Mouse (Mus musculus) forebrain, embryonic 15.5 days (tissue): Measurements from ENCODE around the gene Tmem131. TPM values are rescaled to one million over a fixed set of nuclear protein-coding genes. Genes with fewer than 3 reads are reported as not detected.

Experiments used
- ATAC-seq: fragments of 200-750 bp; cut with Nextera tagmentation; replicated peaks from 2 replicates; pipeline ENCODE4 v1.8.0; 2017; ENCODE audit warnings: mild to moderate bottlenecking, moderate TSS enrichment, moderate library complexity
- H3K27ac ChIP-seq: fragments of 300-500 bp; sonication (generic); replicated peaks from 2 replicates; pipeline ENCODE4 v1.5.1; 2015; ENCODE audit warnings: mild to moderate bottlenecking, inconsistent platforms
- H3K27me3 ChIP-seq: fragments of 300-500 bp; sonication (generic); 2 replicates; pipeline ENCODE4 v1.6.1; 2015; ENCODE audit warnings: inconsistent platforms
- H3K36me3 ChIP-seq: fragments of 300-500 bp; sonication (generic); 2 replicates; pipeline ENCODE4 v1.6.1; 2015; ENCODE audit warnings: mild to moderate bottlenecking, inconsistent platforms
- H3K4me1 ChIP-seq: fragments of 300-500 bp; sonication (generic); 2 replicates; pipeline ENCODE4 v1.6.1; 2015; ENCODE audit warnings: inconsistent platforms
- H3K4me2 ChIP-seq: fragments of 300-500 bp; sonication (generic); replicated peaks from 2 replicates; pipeline ENCODE4 v1.6.1; 2015; ENCODE audit warnings: mild to moderate bottlenecking, inconsistent platforms
- H3K4me3 ChIP-seq: fragments of 300-500 bp; sonication (generic); 2 replicates; pipeline ENCODE4 v1.5.1; 2015; ENCODE audit warnings: mild to moderate bottlenecking, inconsistent platforms
- H3K9ac ChIP-seq: fragments of 300-500 bp; sonication (generic); replicated peaks from 2 replicates; pipeline ENCODE4 v1.6.1; 2015; ENCODE audit warnings: mild to moderate bottlenecking, inconsistent platforms
- H3K9me3 ChIP-seq: fragments of 300-500 bp; sonication (generic); 2 replicates; pipeline ENCODE4 v1.6.1; 2016; ENCODE audit warnings: inconsistent platforms
- WGBS: fragments of 180-500 bp; shearing (Covaris S2); methylation state at CpG from one replicate; pipeline ENCODE4 v1.1.7; 2015; ENCODE audit warnings: mixed read lengths; 5-methylcytosine and 5-hydroxymethylcytosine counted together
- polyA plus RNA-seq: library from polyadenylated mRNA; unstranded; fragments of >200 nt; fragmentation: Nextera tagmentation; extraction: Ambion mirVana; gene quantifications from 2 replicates; pipeline ENCODE4 v1.2.1, GENCODE M21; 2015

Gene Tmem131
- polyA plus RNA-seq, 1 experiment from 2014 or later: 13.0 TPM

GRCm38 (mm10) chr1:36936567-36936966 lies 6.9 kb downstream of the Tmem131 start:
- Histone ChIP-seq H3K4me1 (peaks cover 40% of the 10 kb centered on the region), H3K9ac (no peak overlapping the region), H3K27me3 (no peaks in the 10 kb centered on the region), H3K27ac (no peak overlapping the region), H3K9me3 (no peaks in the 10 kb centered on the region), H3K4me3 (no peak overlapping the region), H3K36me3 (no peaks in the 10 kb centered on the region), H3K4me2 (no peak overlapping the region)
- no peak for ATAC-seq
- 90% methylated on average over 7 of the region's 7 CpGs for WGBS

GRCm38 (mm10) chr1:36934778-36935177 lies 8.7 kb downstream of the Tmem131 start:
- Histone ChIP-seq H3K4me1 (peaks cover 35% of the 10 kb centered on the region), H3K4me2 (no peak overlapping the region), H3K36me3 (no peaks in the 10 kb centered on the region), H3K9ac (no peak overlapping the region), H3K27ac (no peak overlapping the region), H3K27me3 (no peaks in the 10 kb centered on the region), H3K4me3 (no peak overlapping the region), H3K9me3 (no peaks in the 10 kb centered on the region)
- 72% methylated on average over 6 of the region's 6 CpGs for WGBS
- ATAC-seq: no peak

GRCm38 (mm10) chr1:36933965-36934585 lies 9.4 kb downstream of the Tmem131 start:
- Histone ChIP-seq H3K9ac (no peak overlapping the region), H3K36me3 (no peaks in the 10 kb centered on the region), H3K9me3 (no peaks in the 10 kb centered on the region), H3K27me3 (no peaks in the 10 kb centered on the region), H3K4me2 (no peak overlapping the region), H3K4me1 (peaks cover 35% of the 10 kb centered on the region), H3K4me3 (no peak overlapping the region), H3K27ac (no peak overlapping the region)
- WGBS: 84% methylated on average over 8 of the region's 8 CpGs
- no peak for ATAC-seq

GRCm38 (mm10) chr1:36932231-36932630 lies 11.2 kb downstream of the Tmem131 start:
- 91% methylated on average over 1 of the region's 1 CpGs for WGBS
- Histone ChIP-seq H3K4me2 (no peak overlapping the region), H3K9ac (no peak overlapping the region), H3K36me3 (no peaks in the 10 kb centered on the region), H3K4me3 (no peak overlapping the region), H3K27ac (no peak overlapping the region), H3K27me3 (no peaks in the 10 kb centered on the region), H3K4me1 (peaks cover 24% of the 10 kb centered on the region), H3K9me3 (no peaks in the 10 kb centered on the region)
- ATAC-seq: no peak

- WGBS: 85% methylated on average over 8 of the region's 8 CpGs
- H3K4me3 ChIP-seq: no peak overlapping the region
- H3K4me2 ChIP-seq: no peak overlapping the region
- H3K27ac ChIP-seq: no peak overlapping the region
- no peak for ATAC-seq
- no peak overlapping the region for H3K9ac ChIP-seq
- no peaks in the 10 kb centered on the region for H3K36me3 ChIP-seq
- H3K4me1 ChIP-seq: peaks cover 18% of the 10 kb centered on the region
- no peaks in the 10 kb centered on the region for H3K9me3 ChIP-seq
- H3K27me3 ChIP-seq: no peaks in the 10 kb centered on the region
Observed at GRCm38 (mm10) chr1:36930911-36931310, 12.6 kb downstream of the Tmem131 start.

GRCm38 (mm10) chr1:36929996-36930395 lies 13.5 kb downstream of the Tmem131 start:
- Histone ChIP-seq H3K4me3 (no peak overlapping the region), H3K9ac (no peak overlapping the region), H3K4me1 (peaks cover 9% of the 10 kb centered on the region), H3K4me2 (no peak overlapping the region), H3K36me3 (no peaks in the 10 kb centered on the region), H3K9me3 (no peaks in the 10 kb centered on the region), H3K27ac (no peak overlapping the region), H3K27me3 (no peaks in the 10 kb centered on the region)
- no peak for ATAC-seq
- WGBS: 87% methylated on average over 2 of the region's 2 CpGs

- 92% methylated on average over 6 of the region's 6 CpGs for WGBS
Observed at GRCm38 (mm10) chr1:36928357-36929330, 14.8 kb downstream of the Tmem131 start.

GRCm38 (mm10) chr1:36927569-36927968 lies 15.9 kb downstream of the Tmem131 start:
- no peak for ATAC-seq
- no peak overlapping the region for H3K27ac ChIP-seq
- H3K9ac ChIP-seq: no peak overlapping the region
- no peak overlapping the region for H3K4me3 ChIP-seq
- no peaks in the 10 kb centered on the region for H3K9me3 ChIP-seq
- no peaks in the 10 kb centered on the region for H3K36me3 ChIP-seq
- H3K4me1 ChIP-seq: 0 out of 2 replicates have a peak, but pooled peaks cover 3% of the 10 kb centered on the region
- H3K27me3 ChIP-seq: no peaks in the 10 kb centered on the region
- no peak overlapping the region for H3K4me2 ChIP-seq
- 89% methylated on average over 2 of the region's 2 CpGs for WGBS

More at GRCm38 (mm10) chr1:36928357-36929330, 14.8 kb downstream of the Tmem131 start:
- no peaks in the 10 kb centered on the region for H3K9me3 ChIP-seq
- no peak overlapping the region for H3K9ac ChIP-seq
- H3K27ac ChIP-seq: no peak overlapping the region
- no peaks in the 10 kb centered on the region for H3K27me3 ChIP-seq
- no peak overlapping the region for H3K4me2 ChIP-seq
- H3K4me1 ChIP-seq: 0 out of 2 replicates have a peak, but pooled peaks cover 3% of the 10 kb centered on the region
- H3K4me3 ChIP-seq: no peak overlapping the region
- no peak for ATAC-seq
- no peaks in the 10 kb centered on the region for H3K36me3 ChIP-seq

- 90% methylated on average over 6 of the region's 6 CpGs for WGBS
- no peak overlapping the region for H3K9ac ChIP-seq
Observed at GRCm38 (mm10) chr1:36926738-36927137, 16.7 kb downstream of the Tmem131 start.

GRCm38 (mm10) chr1:36926246-36926645 lies 17.2 kb downstream of the Tmem131 start:
- H3K27ac ChIP-seq: no peak overlapping the region
- ATAC-seq: no peak
- 95% methylated on average over 4 of the region's 4 CpGs for WGBS

More at GRCm38 (mm10) chr1:36926738-36927137, 16.7 kb downstream of the Tmem131 start:
- Histone ChIP-seq H3K27me3 (no peaks in the 10 kb centered on the region), H3K27ac (no peak overlapping the region), H3K9me3 (no peaks in the 10 kb centered on the region), H3K36me3 (no peaks in the 10 kb centered on the region), H3K4me3 (no peak overlapping the region), H3K4me1 (peaks cover 8% of the 10 kb centered on the region), H3K4me2 (no peak overlapping the region)
- ATAC-seq: no peak

GRCm38 (mm10) chr1:36925781-36926180 lies 17.7 kb downstream of the Tmem131 start:
- no peak for ATAC-seq
- no peaks in the 10 kb centered on the region for H3K27me3 ChIP-seq
- no peak overlapping the region for H3K27ac ChIP-seq
- WGBS: 75% methylated on average over 5 of the region's 5 CpGs
- H3K9ac ChIP-seq: no peak overlapping the region
- H3K4me1 ChIP-seq: peaks cover 16% of the 10 kb centered on the region
- no peaks in the 10 kb centered on the region for H3K9me3 ChIP-seq
- H3K4me2 ChIP-seq: no peak overlapping the region
- no peak overlapping the region for H3K4me3 ChIP-seq
- H3K36me3 ChIP-seq: no peaks in the 10 kb centered on the region

More at GRCm38 (mm10) chr1:36926246-36926645, 17.2 kb downstream of the Tmem131 start:
- no peaks in the 10 kb centered on the region for H3K9me3 ChIP-seq
- H3K4me2 ChIP-seq: no peak overlapping the region
- no peaks in the 10 kb centered on the region for H3K36me3 ChIP-seq
- H3K4me3 ChIP-seq: no peak overlapping the region
- no peak overlapping the region for H3K9ac ChIP-seq
- no peaks in the 10 kb centered on the region for H3K27me3 ChIP-seq
- peaks cover 13% of the 10 kb centered on the region for H3K4me1 ChIP-seq

GRCm38 (mm10) chr1:36924853-36925252 lies 18.6 kb downstream of the Tmem131 start:
- Histone ChIP-seq H3K36me3 (no peaks in the 10 kb centered on the region), H3K9ac (no peak overlapping the region), H3K4me1 (peaks cover 26% of the 10 kb centered on the region), H3K4me2 (no peak overlapping the region), H3K27me3 (no peaks in the 10 kb centered on the region), H3K9me3 (no peaks in the 10 kb centered on the region), H3K27ac (no peak overlapping the region), H3K4me3 (no peak overlapping the region)
- 93% methylated on average over 2 of the region's 2 CpGs for WGBS
- no peak for ATAC-seq
